In genomic region chr10:16469711-16470110, GRCm38 (mm10) we compare ENCODE assay signal across 17 mouse cellular contexts.
"Had no signal": no experiment of that assay in that cellular context is flagged by ENCODE, and none has a peak within 500 bp of the region (broad histone marks: within the 10 kb centered on the region; RNA-seq: fewer than 3 reads in every experiment).

No protein-coding gene starts in this region.

- DNase-seq: lung, adult 2 months; lung, postnatal 14 days; lung, postnatal 36 days; right cerebral cortex, postnatal 14 days; thymus, adult 2 months; thymus, postnatal 25 days; thymus, postnatal 4 days had no signal

- H3K9ac ChIP-seq: liver, embryonic 15.5 days; lung, embryonic 15.5 days; midbrain, embryonic 15.5 days; neural tube, embryonic 12.5 days; stomach, embryonic 15.5 days had no signal

- H3K36me3 ChIP-seq: liver, embryonic 15.5 days; lung, embryonic 15.5 days; midbrain, embryonic 15.5 days; neural tube, embryonic 12.5 days; stomach, embryonic 15.5 days had no signal

- H3K9me3 ChIP-seq: liver, embryonic 15.5 days; lung, embryonic 15.5 days; megakaryocyte, embryonic 14.5 days; midbrain, embryonic 15.5 days; neural tube, embryonic 12.5 days; stomach, embryonic 15.5 days had no signal

- ATAC-seq: lung, postnatal 0 days; midbrain, embryonic 15.5 days had no signal

- H3K4me3 ChIP-seq: liver, embryonic 15.5 days; lung, embryonic 15.5 days; megakaryocyte, embryonic 14.5 days; midbrain, embryonic 15.5 days; neural tube, embryonic 12.5 days; stomach, embryonic 15.5 days had no signal

- H3K4me2 ChIP-seq: liver, embryonic 15.5 days; lung, embryonic 15.5 days; midbrain, embryonic 11.5 days; midbrain, embryonic 15.5 days; neural tube, embryonic 12.5 days; stomach, embryonic 15.5 days had no signal

- H3K4me1 ChIP-seq: liver, embryonic 15.5 days; lung, embryonic 15.5 days; midbrain, embryonic 15.5 days; neural tube, embryonic 12.5 days; stomach, embryonic 15.5 days had no signal

- H3K27ac ChIP-seq: liver, embryonic 15.5 days; lung, embryonic 15.5 days; macrophage; midbrain, embryonic 15.5 days; neural tube, embryonic 12.5 days; stomach, embryonic 15.5 days; stomach, postnatal 0 days had no signal

- H3K27me3 ChIP-seq: liver, embryonic 15.5 days; lung, embryonic 15.5 days; megakaryocyte, embryonic 14.5 days; midbrain, embryonic 15.5 days; neural tube, embryonic 12.5 days; stomach, embryonic 15.5 days had no signal
